Mouse (Mus musculus): ENCODE data around the gene Zc3hav1. TPM values are rescaled to one million over a fixed set of nuclear protein-coding genes. Genes with fewer than 3 reads are reported as not detected.

Gene Zc3hav1
- total RNA-seq (2014; rRNA removed), result 5.0 and 7.0 TPM in 2 replicates
- polyA plus RNA-seq (2015; fragmentation: Nextera tagmentation; extraction: Ambion mirVana), result 2.3 and 2.9 TPM in 2 replicates

- DNase-seq (ENCODE audit: low spot score), result peak; percentile 34
- H3K4me2 ChIP-seq (ENCODE audit: low read depth, low read length), result peak within 1 kb of the TSS; percentile 57
- peaks cover 25% of the 10 kb centered on the region for H3K27me3 ChIP-seq (ENCODE audit: insufficient read depth, low read length)
- no peaks in the 10 kb centered on the region for H3K9me3 ChIP-seq (ENCODE audit: low read length)
- under 1% methylated on average over 87 of the region's 87 CpGs for WGBS
- peak within 1 kb of the TSS; percentile 25 for H3K9ac ChIP-seq (replicated peaks; ENCODE audit: low read length)
- peak; percentile 64 for ATAC-seq
- no peak for TF ChIP-seq CTCF (IDR thresholded peaks at IDR 0.05; ENCODE audit: low read depth)
- peak within 1 kb of the TSS; percentile 51 for H3K4me3 ChIP-seq (ENCODE audit: low read length)
- no peaks in the 10 kb centered on the region for H3K4me1 ChIP-seq (ENCODE audit: insufficient read depth, low read length)
- H3K27ac ChIP-seq, result no peak within 1 kb of the TSS
- no peaks in the 10 kb centered on the region for H3K36me3 ChIP-seq (ENCODE audit: insufficient read depth, low read length)
Measured at GRCm38 (mm10) chr6:38353811-38354722, at the start of gene Zc3hav1. Gene Zc3hav1, minus strand, starts transcription at chr6:38354603.

GRCm38 (mm10) chr6:38389671-38390070 is 35.3 kb upstream of the Zc3hav1 start:
- no peaks in the 10 kb centered on the region for H3K27me3 ChIP-seq (ENCODE audit: insufficient read depth, low read length)
- peaks cover 18% of the 10 kb centered on the region for H3K36me3 ChIP-seq (ENCODE audit: insufficient read depth, low read length)
- no peak overlapping the region for H3K9ac ChIP-seq (replicated peaks; ENCODE audit: low read length)
- 69% methylated on average over 3 of the region's 3 CpGs for WGBS
- H3K4me2 ChIP-seq (ENCODE audit: low read depth, low read length), result no peak overlapping the region
- no peaks in the 10 kb centered on the region for H3K4me1 ChIP-seq (ENCODE audit: insufficient read depth, low read length)
- DNase-seq (ENCODE audit: low spot score), result peak; percentile 50
- no peak overlapping the region for H3K27ac ChIP-seq
- no peak for ATAC-seq
- TF ChIP-seq CTCF (IDR thresholded peaks at IDR 0.05; ENCODE audit: low read depth), result peak; percentile 59
- no peak overlapping the region for H3K4me3 ChIP-seq (ENCODE audit: low read length)
- no peaks in the 10 kb centered on the region for H3K9me3 ChIP-seq (ENCODE audit: low read length)

- peak within 1 kb of the TSS; percentile 52 for H3K4me3 ChIP-seq (ENCODE audit: low read length)
- TF ChIP-seq CTCF (IDR thresholded peaks at IDR 0.05; ENCODE audit: low read depth), result no peak
- H3K4me1 ChIP-seq (ENCODE audit: insufficient read depth, low read length), result 0 out of 2 replicates have a peak, but pooled peaks cover 4% of the 10 kb centered on the region
- ATAC-seq (peak; percentile 97), DNase-seq (ENCODE audit: low spot score) (peak; percentile 96)
- peak within 1 kb of the TSS; percentile 68 for H3K4me2 ChIP-seq (ENCODE audit: low read depth, low read length)
- H3K36me3 ChIP-seq (ENCODE audit: insufficient read depth, low read length), result peaks cover 5% of the 10 kb centered on the region; the same call in 1 of the 2 replicates
- WGBS, result under 1% methylated on average over 26 of the region's 26 CpGs
- H3K9ac ChIP-seq (replicated peaks; ENCODE audit: low read length), result peak within 1 kb of the TSS; percentile 64
- peak within 1 kb of the TSS; percentile 74 for H3K27ac ChIP-seq
- no peaks in the 10 kb centered on the region for H3K9me3 ChIP-seq (ENCODE audit: low read length)
- no peaks in the 10 kb centered on the region for H3K27me3 ChIP-seq (ENCODE audit: insufficient read depth, low read length)
Measured at GRCm38 (mm10) chr6:38381129-38381771, 26.8 kb upstream of the Zc3hav1 start, which contains the start of gene Ttc26. Gene Ttc26, plus strand, starts transcription at chr6:38381469.

- WGBS, result 3% methylated on average over 4 of the region's 4 CpGs
- peak overlapping the region; percentile 64 for H3K9ac ChIP-seq (replicated peaks; ENCODE audit: low read length)
- peaks cover 5% of the 10 kb centered on the region; the same call in 1 of the 2 replicates for H3K36me3 ChIP-seq (ENCODE audit: insufficient read depth, low read length)
- DNase-seq (ENCODE audit: low spot score), result no peak
- 0 out of 2 replicates have a peak, but pooled peaks cover 4% of the 10 kb centered on the region for H3K4me1 ChIP-seq (ENCODE audit: insufficient read depth, low read length)
- peak overlapping the region; percentile 52 for H3K4me3 ChIP-seq (ENCODE audit: low read length)
- H3K9me3 ChIP-seq (ENCODE audit: low read length), result no peaks in the 10 kb centered on the region
- no peak; the same call in 1 of the 2 replicates for ATAC-seq
- H3K27me3 ChIP-seq (ENCODE audit: insufficient read depth, low read length), result no peaks in the 10 kb centered on the region
- TF ChIP-seq CTCF (IDR thresholded peaks at IDR 0.05; ENCODE audit: low read depth), result no peak
- H3K4me2 ChIP-seq (ENCODE audit: low read depth, low read length), result peak overlapping the region; percentile 68
- peak overlapping the region; percentile 74 for H3K27ac ChIP-seq
Measured at GRCm38 (mm10) chr6:38380764-38381128, 26.3 kb upstream of the Zc3hav1 start.

- H3K27me3 ChIP-seq (ENCODE audit: insufficient read depth, low read length), result no peaks in the 10 kb centered on the region
- no peak for ATAC-seq
- no peak for TF ChIP-seq CTCF (IDR thresholded peaks at IDR 0.05; ENCODE audit: low read depth)
- no peak overlapping the region for H3K9ac ChIP-seq (replicated peaks; ENCODE audit: low read length)
- H3K4me1 ChIP-seq (ENCODE audit: insufficient read depth, low read length), result no peaks in the 10 kb centered on the region
- no peak overlapping the region for H3K4me3 ChIP-seq (ENCODE audit: low read length)
- H3K27ac ChIP-seq, result no peak overlapping the region
- 85% methylated on average over 1 of the region's 1 CpGs for WGBS
- no peak overlapping the region for H3K4me2 ChIP-seq (ENCODE audit: low read depth, low read length)
- H3K9me3 ChIP-seq (ENCODE audit: low read length), result no peaks in the 10 kb centered on the region
- no peak for DNase-seq (ENCODE audit: low spot score)
- no peaks in the 10 kb centered on the region for H3K36me3 ChIP-seq (ENCODE audit: insufficient read depth, low read length)
Measured at GRCm38 (mm10) chr6:38374271-38374670, 19.9 kb upstream of the Zc3hav1 start.

GRCm38 (mm10) chr6:38369945-38370344 is 15.5 kb upstream of the Zc3hav1 start:
- H3K36me3 ChIP-seq (ENCODE audit: insufficient read depth, low read length), result no peaks in the 10 kb centered on the region
- H3K9me3 ChIP-seq (ENCODE audit: low read length), result no peaks in the 10 kb centered on the region
- no peak overlapping the region for H3K27ac ChIP-seq
- no peak overlapping the region for H3K4me3 ChIP-seq (ENCODE audit: low read length)
- TF ChIP-seq CTCF (IDR thresholded peaks at IDR 0.05; ENCODE audit: low read depth), result peak; percentile 17; the same call in 1 of the 2 replicates
- WGBS, result 79% methylated on average over 3 of the region's 3 CpGs
- DNase-seq (ENCODE audit: low spot score) (no peak), ATAC-seq (no peak)
- H3K9ac ChIP-seq (replicated peaks; ENCODE audit: low read length), result no peak overlapping the region
- H3K27me3 ChIP-seq (ENCODE audit: insufficient read depth, low read length), result no peaks in the 10 kb centered on the region
- no peaks in the 10 kb centered on the region for H3K4me1 ChIP-seq (ENCODE audit: insufficient read depth, low read length)
- H3K4me2 ChIP-seq (ENCODE audit: low read depth, low read length), result no peak overlapping the region
